Mouse (Mus musculus) urinary bladder, postnatal 14 days (tissue): ENCODE data around the gene Zfp13.
"Not testable (repeated sequence)": the region's sequence is repeated elsewhere in the genome, so short reads cannot be mapped to it uniquely, and the experiment has no call there.

Experiments used
- DNase-seq: peaks from one replicate; pipeline ENCODE4 v3.0.0; 2021; ENCODE audit warnings: low spot score

The Zfp13 gene

GRCm38 (mm10) chr17:23533591-23534490 lies 65.4 kb downstream of the Zfp13 start:
- DNase-seq = not testable (repeated sequence)

- DNase-seq = not testable (repeated sequence)
Measured at GRCm38 (mm10) chr17:23531408-23531807, 67.9 kb downstream of the Zfp13 start.
